Mouse (Mus musculus): ENCODE results near the gene Nudcd2.

DNA sequence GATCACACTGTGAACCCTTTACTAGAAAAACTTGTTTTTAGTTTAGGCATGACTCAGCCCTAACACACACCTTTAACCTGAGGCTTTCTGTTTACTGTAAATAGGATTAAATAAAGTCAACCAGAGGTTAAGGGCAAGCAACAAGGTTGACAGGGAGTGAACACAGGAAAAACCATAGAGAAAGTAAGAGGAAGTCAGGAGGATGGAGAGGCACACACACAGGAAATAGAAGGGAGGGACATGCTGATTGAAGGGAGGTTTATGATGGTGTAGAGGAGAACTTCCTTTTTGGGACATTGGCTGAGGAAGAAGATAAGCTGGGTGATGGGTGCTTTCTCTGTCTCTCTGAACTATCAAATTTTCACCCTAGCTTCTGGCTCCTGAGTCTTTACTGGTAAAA, 15.1 kb upstream of the Nudcd2 start:
- TF ChIP-seq CTCF (IDR thresholded peaks at IDR 0.05; ENCODE audit: low read depth): no peak
- TF ChIP-seq EP300 (optimal IDR thresholded peaks at IDR 0.05): no peak

All from stomach, postnatal 0 days (tissue).